Mouse (Mus musculus) ES-Bruce4 (cell line): ENCODE measurements around the gene Smco2. TPM values are rescaled to one million over a fixed set of nuclear protein-coding genes. Genes with fewer than 3 reads are reported as not detected.
A peak's percentile ranks its signal among the peaks of the same experiment; 100 is the strongest.

ENCODE experiments used
- H3K27ac ChIP-seq: 2 replicates; pipeline ENCODE4 v1.5.1; 2012; ENCODE audit warnings: low read length, inconsistent platforms; ENCODE audit not compliant: insufficient read depth
- H3K27me3 ChIP-seq: 2 replicates; pipeline ENCODE4 v1.6.1; 2012; ENCODE audit warnings: mild to moderate bottlenecking, low read length, inconsistent platforms; ENCODE audit not compliant: control insufficient read depth, poor library complexity, insufficient read depth, severe bottlenecking
- H3K36me3 ChIP-seq: 2 replicates; pipeline ENCODE4 v1.6.1; 2012; ENCODE audit warnings: inconsistent platforms, mild to moderate bottlenecking, low read length, moderate library complexity; ENCODE audit not compliant: control insufficient read depth, poor library complexity, insufficient read depth, severe bottlenecking
- H3K4me1 ChIP-seq: one replicate; pipeline ENCODE4 v1.8.1; 2011; ENCODE audit warnings: low read length; ENCODE audit not compliant: control insufficient read depth, insufficient read depth
- H3K4me3 ChIP-seq: 2 replicates; pipeline ENCODE4 v1.5.1; 2011; ENCODE audit warnings: low read depth, mild to moderate bottlenecking, low read length
- H3K9ac ChIP-seq: 2 replicates; pipeline ENCODE4 v1.6.1; 2012; ENCODE audit warnings: low read depth, mild to moderate bottlenecking, inconsistent platforms; ENCODE audit not compliant: poor library complexity, severe bottlenecking
- H3K9me3 ChIP-seq: replicated peaks from 2 replicates; pipeline ENCODE4 v1.6.1; 2012; ENCODE audit warnings: mild to moderate bottlenecking, low read length, inconsistent platforms; ENCODE audit not compliant: control insufficient read depth, poor library complexity, insufficient read depth, severe bottlenecking
- CTCF ChIP-seq: IDR thresholded peaks from one replicate; pipeline ENCODE4 v1.8.1; 2011; ENCODE audit warnings: low read depth, low read length
- EP300 ChIP-seq: IDR thresholded peaks from 2 replicates; pipeline ENCODE4 v1.6.1; 2011; ENCODE audit warnings: low read depth, low read length; ENCODE audit not compliant: insufficient read depth
- POLR2A ChIP-seq: IDR thresholded peaks from one replicate; pipeline ENCODE4 v1.8.1; 2011; ENCODE audit warnings: low read length; ENCODE audit not compliant: insufficient read depth
- polyA plus RNA-seq: library from polyadenylated mRNA; stranded (reverse); fragments of >200 nt; gene quantifications from 2 replicates; pipeline ENCODE4 v1.2.4, GENCODE M21; 2011; ENCODE audit warnings: low read depth; ENCODE audit not compliant: missing spikeins, insufficient read depth, insufficient read length

Smco2 gene
- polyA plus RNA-seq, 1 experiment = not detected

- Histone ChIP-seq H3K4me1 (no peaks in the 10 kb centered on the region), H3K27ac (no peak overlapping the region), H3K4me3 (no peak overlapping the region), H3K36me3 (no peaks in the 10 kb centered on the region), H3K27me3 (no peaks in the 10 kb centered on the region), H3K9me3 (no peaks in the 10 kb centered on the region), H3K9ac (no peak overlapping the region)
- TF ChIP-seq CTCF = peak; percentile 94
- TF ChIP-seq EP300 = no peak
- no peak for TF ChIP-seq POLR2A
Measured at GRCm38 (mm10) chr6:146824727-146825486, 25.0 kb upstream of the Smco2 start.

- no peak overlapping the region for H3K27ac ChIP-seq
Measured at GRCm38 (mm10) chr6:146825487-146825773, 24.5 kb upstream of the Smco2 start.

GRCm38 (mm10) chr6:146831320-146831719 is 18.6 kb upstream of the Smco2 start:
- H3K4me1 ChIP-seq = no peaks in the 10 kb centered on the region
- no peak overlapping the region for H3K9ac ChIP-seq
- H3K27ac ChIP-seq = no peak overlapping the region
- no peaks in the 10 kb centered on the region for H3K27me3 ChIP-seq
- no peaks in the 10 kb centered on the region for H3K9me3 ChIP-seq
- no peak overlapping the region for H3K4me3 ChIP-seq
- TF ChIP-seq POLR2A (no peak), EP300 (no peak), CTCF (no peak)
- H3K36me3 ChIP-seq = no peaks in the 10 kb centered on the region

More at GRCm38 (mm10) chr6:146825487-146825773, 24.5 kb upstream of the Smco2 start:
- no peak overlapping the region for H3K9ac ChIP-seq
- TF ChIP-seq CTCF (no peak), EP300 (no peak), POLR2A (no peak)
- H3K4me1 ChIP-seq = no peaks in the 10 kb centered on the region
- H3K27me3 ChIP-seq = no peaks in the 10 kb centered on the region
- no peak overlapping the region for H3K4me3 ChIP-seq
- no peaks in the 10 kb centered on the region for H3K9me3 ChIP-seq
- H3K36me3 ChIP-seq = no peaks in the 10 kb centered on the region

- H3K9me3 ChIP-seq = no peaks in the 10 kb centered on the region
Measured at GRCm38 (mm10) chr6:146833485-146834314, 16.2 kb upstream of the Smco2 start.

DNA sequence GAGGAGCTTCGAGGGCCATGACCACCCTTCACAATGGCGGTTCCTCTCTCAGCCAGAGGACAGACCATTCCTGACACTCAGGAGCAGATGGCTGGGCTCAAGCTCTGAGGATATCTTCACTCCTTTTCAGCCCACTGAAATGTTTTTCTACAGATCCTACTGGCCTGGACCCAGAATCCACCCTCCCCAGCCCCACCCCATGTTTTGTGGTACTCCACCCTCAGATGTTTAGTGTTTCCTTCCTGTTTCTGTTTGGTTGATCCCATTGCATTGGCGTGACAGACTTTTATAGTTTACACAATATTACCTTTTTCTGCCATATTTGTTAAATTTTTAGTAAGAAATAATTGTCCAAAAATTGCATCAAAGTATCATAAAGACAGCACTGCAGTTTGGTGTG is 15.6 kb upstream of the Smco2 start:
- no peak for TF ChIP-seq CTCF
- no peak for TF ChIP-seq POLR2A
- no peaks in the 10 kb centered on the region for H3K27me3 ChIP-seq
- H3K36me3 ChIP-seq = no peaks in the 10 kb centered on the region
- H3K9ac ChIP-seq = no peak overlapping the region
- H3K4me3 ChIP-seq = no peak overlapping the region
- no peaks in the 10 kb centered on the region for H3K9me3 ChIP-seq
- no peak overlapping the region for H3K27ac ChIP-seq
- no peaks in the 10 kb centered on the region for H3K4me1 ChIP-seq

More at GRCm38 (mm10) chr6:146833485-146834314, 16.2 kb upstream of the Smco2 start:
- no peak overlapping the region for H3K4me3 ChIP-seq
- H3K27me3 ChIP-seq = no peaks in the 10 kb centered on the region
- no peaks in the 10 kb centered on the region for H3K4me1 ChIP-seq
- no peak for TF ChIP-seq EP300
- peak; percentile 65 for TF ChIP-seq CTCF
- no peak overlapping the region for H3K27ac ChIP-seq
- H3K9ac ChIP-seq = no peak overlapping the region
- H3K36me3 ChIP-seq = no peaks in the 10 kb centered on the region

DNA sequence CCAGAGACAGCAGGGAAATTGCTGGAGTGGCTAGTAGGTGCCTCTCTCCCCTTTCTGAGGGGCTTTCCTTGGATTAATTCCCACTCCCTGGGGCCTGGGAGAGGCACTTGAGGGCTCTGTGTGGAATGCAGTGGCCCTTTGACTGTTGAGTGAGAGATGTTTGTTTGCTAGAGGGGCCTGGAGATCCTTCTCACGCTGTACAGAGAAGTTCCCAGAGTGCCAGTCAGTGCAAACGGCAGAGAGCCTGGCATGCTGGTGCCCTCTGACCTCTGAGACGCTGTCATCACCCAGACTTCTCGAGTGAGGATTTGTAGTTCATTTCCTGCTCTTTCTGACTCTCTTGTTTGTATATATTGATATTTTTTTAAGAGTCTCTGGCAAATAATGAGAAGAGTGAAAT is 14.1 kb upstream of the Smco2 start:
- TF ChIP-seq POLR2A = no peak
- no peak for TF ChIP-seq CTCF
- TF ChIP-seq EP300 = no peak
- Histone ChIP-seq H3K9ac (no peak overlapping the region), H3K4me3 (no peak overlapping the region), H3K4me1 (no peaks in the 10 kb centered on the region), H3K27me3 (no peaks in the 10 kb centered on the region), H3K27ac (no peak overlapping the region), H3K36me3 (no peaks in the 10 kb centered on the region), H3K9me3 (no peaks in the 10 kb centered on the region)
